Mouse (Mus musculus) common myeloid progenitor, adult 5-6 weeks (primary cell): Measurements from ENCODE around the gene Gabbr2. TPM values are rescaled to one million over a fixed set of nuclear protein-coding genes. Genes with fewer than 3 reads are reported as not detected.

Experiments used
- ATAC-seq: replicated peaks from 2 replicates; pipeline ENCODE4 v1.8.0; 2016; ENCODE audit warnings: low read depth, mild to moderate bottlenecking, moderate TSS enrichment, inconsistent platforms; ENCODE audit not compliant: poor library complexity, severe bottlenecking
- total RNA-seq: library from RNA; stranded (forward); fragments of 200-1000, 187-1606 nt; gene quantifications from 2 replicates; pipeline ENCODE4 v1.2.3, GENCODE M21; 2017

The Gabbr2 gene
- total RNA-seq, 1 experiment from 2014 or later, result 0.05 TPM

DNA sequence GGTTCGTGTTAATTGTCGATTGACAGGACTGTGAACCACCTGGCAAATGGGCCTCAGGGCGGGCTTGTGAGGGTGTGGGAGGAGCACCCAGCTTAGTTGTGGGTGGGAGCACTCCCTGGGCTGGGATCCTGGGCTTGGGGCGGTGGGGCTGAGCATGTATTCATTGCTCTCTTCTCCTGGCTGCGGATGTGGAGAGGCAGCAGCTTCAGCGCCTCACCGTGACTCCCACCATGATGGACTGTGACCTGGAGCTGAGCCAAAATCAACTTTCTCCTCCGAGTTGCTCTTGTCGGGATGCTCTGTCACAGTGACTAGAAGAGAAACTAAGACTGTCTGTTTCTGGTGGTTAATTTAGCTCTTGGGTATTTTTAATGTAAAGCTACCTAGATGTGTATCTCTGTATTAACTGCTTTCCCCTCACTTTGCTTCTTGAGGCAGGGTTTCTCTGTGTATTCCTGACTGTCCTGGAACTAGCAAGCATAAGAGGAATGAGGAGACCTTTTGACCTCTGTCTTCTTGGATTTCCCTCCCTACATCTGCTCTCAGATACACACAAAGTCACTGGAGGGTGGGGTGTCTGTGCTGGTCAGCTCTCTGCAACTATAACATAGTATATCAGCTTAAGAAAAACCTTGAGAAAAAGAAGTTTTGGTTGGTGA, 200.9 kb downstream of the Gabbr2 start:
- ATAC-seq, result no peak

DNA sequence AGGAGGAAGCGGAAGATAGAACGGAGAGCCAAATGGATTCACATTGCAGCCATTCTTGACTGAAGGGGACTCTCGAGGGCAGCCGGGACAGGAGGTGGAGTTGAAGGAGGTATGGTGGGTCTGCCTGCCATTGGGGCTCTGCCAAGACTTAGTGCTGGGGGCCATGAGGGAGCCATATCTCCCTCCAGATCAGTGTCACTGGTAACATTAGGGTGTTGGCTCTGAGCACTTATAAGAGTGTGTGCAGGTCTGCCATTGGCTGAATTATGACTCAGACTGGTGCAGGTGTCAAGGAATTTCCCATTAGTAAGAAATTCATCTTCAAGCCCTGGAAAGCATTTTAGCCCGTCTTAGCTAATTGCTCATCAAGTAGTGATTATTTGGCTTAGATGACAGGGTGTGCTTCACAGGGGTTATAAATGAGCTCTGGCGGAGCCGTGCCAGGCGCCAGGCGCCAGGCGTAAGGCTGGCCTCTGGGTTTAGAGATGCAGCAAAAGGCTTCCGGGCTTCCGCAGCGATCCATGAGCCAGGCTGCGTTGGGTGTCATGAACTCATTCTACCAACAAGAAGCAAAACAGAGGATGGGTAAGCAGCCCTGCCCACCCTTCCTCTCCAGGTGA, 207.1 kb downstream of the Gabbr2 start:
- ATAC-seq, result no peak

DNA sequence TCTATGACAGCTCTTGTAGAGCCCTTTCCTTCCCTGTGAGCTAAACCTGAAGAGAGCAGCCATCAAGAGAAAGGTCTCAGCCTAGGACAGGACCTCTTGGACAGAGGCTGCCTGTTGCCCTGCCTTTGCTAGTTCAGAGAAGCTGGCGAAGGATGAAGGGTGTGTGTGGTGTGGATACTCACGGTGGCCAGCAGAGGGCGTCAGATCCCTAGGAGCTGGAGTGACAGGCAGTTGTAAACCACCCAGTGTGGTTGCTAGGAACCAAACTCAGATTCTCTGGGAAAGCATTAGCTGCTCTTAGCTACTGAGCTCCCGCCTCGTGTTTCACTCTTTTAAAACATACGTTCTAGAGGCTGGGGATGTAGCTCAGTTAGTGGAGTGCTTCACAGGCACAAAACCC, 210.6 kb downstream of the Gabbr2 start:
- 0 out of 2 replicates have a peak, but pooled peaks have one; percentile 39 for ATAC-seq

DNA sequence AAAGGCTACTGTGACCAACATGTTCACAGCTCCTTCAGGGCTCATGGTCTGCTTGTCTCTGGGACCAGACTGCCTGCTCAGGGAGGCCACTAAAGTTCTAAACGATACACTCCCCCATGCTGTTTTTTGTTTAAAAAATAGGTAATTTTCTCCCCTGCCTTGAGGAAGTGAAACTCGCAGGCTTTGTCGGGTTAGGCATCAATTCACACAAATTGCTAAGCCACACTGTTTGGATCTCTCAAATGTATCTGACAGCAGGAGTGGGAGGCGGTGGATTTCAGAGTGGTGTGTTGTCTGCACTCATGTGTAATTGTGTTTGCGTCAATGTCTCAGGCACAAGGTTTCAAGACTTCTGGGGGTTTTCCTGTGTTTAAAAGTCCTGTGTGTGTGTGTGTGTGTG, 215.7 kb downstream of the Gabbr2 start:
- ATAC-seq, result 0 out of 2 replicates have a peak, but pooled peaks have one; percentile 18

DNA sequence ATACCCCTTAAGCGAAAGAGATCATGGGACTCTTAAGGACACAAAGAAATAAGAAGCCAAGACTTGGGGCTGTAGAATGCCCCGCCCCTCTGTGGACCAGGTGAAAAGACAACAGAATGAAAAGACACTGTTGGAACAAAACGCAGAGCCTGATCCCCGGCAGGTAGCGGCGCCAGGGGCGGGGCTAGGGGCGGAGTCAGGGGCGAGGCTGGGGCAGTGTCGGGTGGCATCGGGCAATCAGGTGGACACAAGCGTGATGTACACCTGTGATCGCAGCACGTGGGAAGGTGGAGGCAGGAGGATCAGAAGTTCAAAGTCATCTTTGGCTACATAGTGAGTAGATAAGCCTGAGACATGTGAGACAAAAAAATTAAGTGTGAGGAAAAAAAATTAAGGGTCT, 217.0 kb downstream of the Gabbr2 start:
- ATAC-seq, result no peak

DNA sequence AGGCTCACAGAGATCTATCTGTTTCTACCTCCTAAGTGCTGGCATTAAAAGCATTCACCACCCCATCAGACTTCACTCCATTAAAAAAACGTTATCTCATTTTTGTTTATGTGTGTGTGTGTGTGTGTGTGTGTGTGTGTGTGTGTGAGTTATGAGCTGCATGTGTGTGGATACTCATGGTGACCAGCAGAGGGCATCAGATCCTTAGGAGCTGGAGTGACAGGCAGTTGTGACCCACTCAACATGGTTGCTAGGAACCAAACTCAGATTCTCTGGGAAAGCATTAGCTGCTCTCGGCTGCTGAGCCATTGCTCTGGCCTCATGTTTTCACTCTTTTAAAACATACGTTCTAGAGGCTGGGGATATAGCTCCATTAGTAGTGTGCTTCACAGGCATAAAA, 218.4 kb downstream of the Gabbr2 start:
- ATAC-seq, result no peak

DNA sequence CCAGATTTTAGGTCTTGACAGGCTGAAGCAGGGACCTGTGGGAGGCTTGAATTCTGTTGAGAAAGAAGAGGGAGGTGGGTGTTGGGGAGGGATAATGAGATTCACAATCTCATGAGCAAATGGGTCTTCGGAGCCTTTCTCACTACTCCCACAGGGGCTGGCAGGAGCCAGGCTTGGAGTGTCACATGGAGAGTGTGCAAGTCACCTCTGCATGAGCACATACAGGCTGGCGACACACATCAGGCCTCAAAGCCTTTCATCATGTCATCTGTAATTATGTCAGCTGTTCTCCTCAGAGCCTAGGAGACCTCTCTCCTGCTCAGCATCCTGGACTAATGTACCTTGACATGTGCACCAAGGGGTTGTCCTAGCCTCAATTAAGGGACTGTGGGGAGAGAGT, 219.1 kb downstream of the Gabbr2 start:
- ATAC-seq, result no peak

DNA sequence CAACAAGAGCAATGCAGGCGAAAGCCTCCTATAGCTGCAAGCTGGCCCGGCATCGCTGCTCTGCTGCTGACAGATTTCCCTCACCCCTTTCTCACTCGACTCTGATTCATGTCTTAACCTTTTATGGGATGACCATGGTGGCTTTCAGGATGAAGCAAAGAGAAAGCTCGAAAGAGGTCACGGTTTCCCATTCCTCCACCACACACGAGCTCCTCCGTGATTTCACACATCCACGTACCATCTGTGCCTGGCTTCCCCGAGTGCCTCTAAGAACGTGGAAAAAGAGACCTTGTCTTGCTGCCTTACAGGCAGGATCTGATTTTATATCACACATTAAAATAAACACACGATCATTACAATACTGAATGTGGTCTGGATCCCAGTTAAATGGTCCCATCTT, 220.6 kb downstream of the Gabbr2 start:
- ATAC-seq, result no peak

DNA sequence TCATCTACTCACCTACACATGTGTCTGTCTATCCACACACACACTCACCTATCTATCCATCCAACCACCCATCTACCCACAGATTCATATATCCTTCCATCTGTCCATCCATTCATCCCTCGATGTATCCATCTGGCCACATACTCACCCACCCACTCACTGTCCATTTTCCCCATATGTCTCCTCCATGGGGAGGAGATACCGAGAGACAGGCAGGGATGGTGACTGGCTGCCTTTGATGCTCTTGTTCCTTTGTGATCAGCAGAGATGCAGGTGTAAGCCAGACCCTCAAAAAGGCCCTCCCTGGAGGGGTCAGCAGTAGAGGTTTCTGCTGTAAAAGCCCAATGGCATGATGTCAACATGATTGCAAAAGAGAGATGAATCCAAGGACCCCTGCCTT, 221.0 kb downstream of the Gabbr2 start:
- no peak for ATAC-seq

DNA sequence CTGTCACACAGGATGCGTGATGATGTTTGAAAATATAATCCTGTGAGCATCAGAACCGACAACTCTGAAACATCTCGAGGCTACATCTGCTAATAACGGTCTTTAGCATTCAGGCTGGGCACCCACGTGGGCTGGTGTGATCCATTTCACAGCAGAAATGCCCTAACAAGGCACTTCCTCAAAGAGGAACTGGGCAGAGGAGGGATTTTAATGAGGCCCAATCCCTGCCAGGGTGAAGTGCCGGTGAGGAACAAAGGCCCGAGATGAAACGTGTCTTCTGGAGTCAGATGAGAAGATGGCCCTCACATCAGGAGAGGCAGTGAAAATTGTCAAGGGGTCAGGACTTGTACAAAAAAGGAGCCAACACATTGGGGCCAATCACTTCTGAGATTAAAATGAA, 221.6 kb downstream of the Gabbr2 start:
- ATAC-seq, result peak; percentile 47; the same call in 1 of the 2 replicates

DNA sequence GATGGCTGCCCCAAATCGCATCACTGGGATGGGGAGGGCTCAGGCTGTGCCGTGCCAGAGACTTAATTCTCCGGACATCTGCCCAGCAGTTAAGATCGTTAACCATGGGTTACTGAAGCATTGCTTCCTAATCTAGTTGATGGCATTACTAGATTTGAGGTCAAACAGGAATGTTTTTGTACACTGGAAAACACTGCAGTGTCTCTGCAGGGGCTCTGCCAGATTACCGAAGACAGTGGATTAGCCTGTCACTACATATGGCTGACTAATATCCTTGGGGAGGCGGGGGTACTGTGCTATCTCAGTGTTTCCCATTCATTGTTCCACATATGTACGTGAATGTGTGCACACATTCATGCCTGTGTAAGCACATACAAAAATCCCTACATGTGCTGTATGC, 225.3 kb downstream of the Gabbr2 start:
- ATAC-seq, result no peak

DNA sequence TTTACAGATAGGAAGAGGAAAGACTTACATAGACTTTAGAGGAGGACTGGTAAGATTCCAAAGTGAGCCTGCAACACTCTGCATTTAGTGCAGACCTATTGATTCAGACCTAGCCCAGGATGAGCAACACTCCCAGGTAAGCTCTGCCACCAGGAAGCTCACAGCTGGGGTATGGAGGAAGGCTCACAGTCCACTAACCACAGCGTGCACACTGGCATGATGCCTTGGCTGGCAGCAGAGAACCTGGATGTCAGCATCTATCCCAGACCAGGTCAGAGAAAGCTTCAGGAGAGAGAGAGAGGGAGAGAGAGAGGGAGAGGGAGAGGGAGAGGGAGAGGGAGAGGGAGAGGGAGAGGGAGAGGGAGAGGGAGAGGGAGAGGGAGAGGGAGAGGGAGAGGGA, 231.8 kb downstream of the Gabbr2 start:
- ATAC-seq, result no peak

DNA sequence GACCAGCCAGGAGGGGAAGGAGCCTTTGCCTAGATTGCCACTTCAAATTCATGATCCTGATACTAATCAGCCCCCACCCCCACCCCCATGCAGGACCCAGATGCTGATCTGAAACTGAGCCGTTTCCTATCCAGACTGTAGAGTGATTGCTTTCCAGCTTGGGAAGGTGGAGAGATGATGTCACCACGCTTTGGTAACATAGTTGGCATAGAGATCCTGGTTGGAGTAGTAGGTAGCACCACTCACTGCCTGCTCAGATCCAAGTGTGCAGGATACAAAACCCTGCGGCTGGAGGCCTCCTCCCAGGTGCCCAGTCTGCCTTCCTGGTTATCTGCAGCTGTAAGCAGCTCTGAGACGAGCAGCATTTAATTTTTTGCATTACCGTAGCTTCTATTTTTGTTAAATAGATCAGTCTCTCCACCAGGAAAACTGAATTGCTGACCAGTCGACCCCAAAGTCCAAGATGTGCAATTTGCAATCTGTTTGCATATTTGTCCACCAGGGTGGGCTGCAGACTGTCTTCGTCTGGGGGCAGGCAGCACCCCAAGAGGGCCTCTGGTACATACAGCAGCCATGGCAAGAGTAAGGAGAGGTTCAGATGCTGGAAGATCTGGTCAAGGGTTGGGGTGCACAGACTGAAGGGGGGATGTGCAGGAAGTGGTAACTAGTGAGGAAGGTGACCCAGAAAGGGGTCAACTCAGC, 233.2 kb downstream of the Gabbr2 start:
- no peak for ATAC-seq

DNA sequence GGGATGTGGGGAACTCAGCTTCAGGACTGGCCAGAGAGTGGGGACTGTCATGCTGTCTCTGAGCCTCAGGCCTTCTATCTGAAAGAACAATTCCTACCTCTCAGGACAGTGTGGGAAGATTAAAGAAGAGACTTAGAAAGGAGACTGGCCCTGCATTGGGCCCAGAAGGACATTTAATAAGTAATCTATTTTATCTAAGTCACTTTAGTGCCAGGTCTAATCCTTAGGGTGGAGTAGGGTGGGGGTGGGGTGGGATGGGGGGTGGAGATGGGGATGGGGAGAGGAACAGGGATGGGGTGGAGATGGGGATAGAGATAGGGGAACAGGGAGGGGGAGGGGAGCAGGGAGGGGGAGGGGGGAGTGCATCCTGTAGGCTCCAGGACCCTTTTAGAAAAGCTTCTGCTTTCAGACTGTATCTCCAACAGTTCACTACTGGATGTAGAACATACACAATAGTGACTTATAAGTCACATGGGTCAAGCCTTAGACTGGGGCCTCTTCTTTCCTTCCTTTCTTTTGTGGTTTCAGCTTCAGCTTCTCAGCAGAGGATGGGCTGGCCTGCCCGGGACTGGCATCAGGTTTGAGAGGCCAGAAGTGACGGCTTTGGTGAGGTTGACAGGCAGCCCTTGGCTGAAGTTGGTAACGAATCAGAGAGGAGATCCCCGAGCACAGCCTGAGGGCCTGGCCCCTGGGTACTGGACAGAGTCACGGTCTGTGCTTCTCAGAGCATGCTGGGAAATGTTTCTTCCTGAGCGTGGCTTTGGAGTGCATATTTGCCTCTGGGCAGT, 237.1 kb downstream of the Gabbr2 start:
- peak; percentile 87 for ATAC-seq

DNA sequence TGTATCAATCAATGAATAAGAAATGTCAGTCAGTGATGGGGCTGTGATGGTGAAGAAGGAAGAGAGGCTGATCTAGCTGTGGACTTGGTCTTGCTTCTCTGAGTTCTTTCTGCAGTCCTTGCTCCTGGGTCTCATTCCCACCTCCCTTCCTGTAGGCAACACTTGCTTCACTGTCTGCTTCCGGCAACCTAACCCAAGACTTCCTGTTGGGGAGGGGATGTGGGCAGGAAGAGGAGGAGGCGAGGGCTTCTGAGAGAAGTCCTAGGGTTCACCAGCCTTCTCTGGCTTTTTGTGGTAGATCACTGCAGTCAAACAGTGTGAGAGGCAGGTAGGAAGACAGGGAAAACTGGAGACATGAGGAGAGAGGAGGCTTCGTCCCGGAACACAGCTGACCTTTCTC, 239.4 kb downstream of the Gabbr2 start:
- ATAC-seq, result peak; percentile 50

DNA sequence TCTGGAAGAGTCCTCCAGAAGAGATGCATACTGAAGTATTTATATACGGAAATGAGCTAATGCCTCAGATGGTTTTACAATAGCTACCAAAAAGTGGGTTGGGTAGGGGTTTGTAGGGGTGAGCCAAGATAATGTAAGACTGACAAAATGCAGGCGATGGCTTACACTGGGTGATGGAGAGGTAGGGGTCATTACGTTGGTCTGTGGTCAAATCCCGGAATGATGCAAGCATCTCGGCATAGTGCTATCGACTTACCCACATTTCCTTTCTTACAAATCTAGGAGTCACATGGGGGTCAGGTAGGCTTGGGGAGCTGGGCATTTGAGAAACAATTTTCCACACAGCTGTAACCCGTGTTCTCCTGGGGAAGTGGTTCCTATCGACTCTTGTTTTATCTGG, 242.7 kb downstream of the Gabbr2 start:
- ATAC-seq, result peak; percentile 72

DNA sequence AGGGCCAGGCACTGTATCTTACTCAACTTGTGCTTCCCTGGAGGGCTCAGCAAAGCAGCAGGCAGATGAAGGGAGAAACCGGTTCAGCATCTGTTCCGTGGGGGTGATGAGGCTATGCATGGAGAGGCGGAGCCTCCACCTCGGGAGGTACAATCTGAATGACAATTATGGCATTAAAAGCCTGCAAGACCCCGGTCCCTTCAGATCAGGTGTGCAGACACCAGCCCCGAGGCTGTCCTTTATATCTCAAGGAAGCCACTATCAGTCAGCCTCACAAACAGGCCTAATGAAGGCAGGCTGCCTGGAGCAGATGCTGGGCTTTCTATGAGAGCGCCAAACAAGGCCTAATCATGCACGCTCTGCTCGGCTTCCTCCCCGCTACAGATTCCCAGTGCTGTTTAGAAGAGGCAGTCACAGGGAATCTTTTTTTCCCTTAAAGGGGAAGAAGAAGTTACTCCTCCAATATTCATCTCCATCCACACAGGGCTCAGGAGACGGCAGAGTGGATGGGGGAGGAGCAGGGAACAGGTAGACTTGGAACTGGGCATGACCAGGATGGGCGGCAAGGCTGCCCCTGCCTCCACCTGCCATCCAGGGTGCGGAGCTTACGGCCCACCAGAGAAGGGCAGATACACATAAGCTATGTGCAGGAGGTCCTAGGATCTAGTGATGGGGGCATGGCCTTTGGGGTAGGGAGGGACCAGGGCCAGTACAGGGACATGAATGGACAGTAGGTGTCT, 244.5 kb downstream of the Gabbr2 start:
- ATAC-seq, result no peak

DNA sequence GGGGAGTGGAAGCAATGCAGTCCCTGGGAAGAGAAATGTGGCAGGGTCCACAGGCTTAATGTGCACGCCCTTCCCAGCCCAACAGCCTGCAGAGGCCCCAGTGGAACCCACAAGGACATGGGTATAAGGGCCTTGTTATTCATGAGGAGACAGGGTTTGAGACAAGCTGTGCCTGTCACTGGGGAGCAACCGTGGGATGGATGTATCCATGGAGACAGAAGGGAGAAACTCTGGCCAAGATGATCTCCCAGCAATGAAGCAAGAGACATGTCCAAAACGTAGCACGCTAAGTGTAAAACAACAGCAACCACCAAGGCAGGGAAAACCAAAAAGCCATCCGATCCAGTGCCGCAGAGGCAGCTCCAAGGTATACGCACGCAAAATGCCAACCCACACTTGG, 246.1 kb downstream of the Gabbr2 start:
- ATAC-seq, result no peak

DNA sequence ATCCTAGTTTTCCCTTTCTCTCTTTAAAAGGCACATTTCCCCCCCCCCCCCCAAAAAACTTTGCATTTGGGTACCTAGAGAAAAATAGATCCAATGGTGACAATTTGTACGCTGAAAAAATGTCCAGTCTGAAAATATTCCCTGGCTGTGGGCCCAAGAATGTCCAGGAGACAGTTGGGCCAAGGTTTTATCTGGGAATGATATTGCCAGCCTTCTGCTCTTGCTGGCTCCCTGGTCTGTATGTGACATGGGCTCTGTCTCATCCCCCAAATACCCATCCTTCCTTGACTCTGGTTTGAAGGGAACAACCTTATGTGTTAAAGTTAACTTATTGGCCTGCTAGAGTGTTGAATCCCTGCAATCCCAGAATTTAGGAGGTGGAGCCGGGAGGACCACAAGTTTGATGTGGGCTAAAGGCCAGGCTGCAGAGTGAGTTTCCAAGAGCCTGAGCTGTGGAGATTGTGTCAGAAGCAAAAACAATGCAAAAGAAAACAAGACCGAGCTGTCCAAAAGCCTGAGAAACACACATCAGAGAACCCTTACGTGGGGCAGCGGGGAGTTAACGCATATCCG, 247.0 kb downstream of the Gabbr2 start:
- ATAC-seq, result no peak

DNA sequence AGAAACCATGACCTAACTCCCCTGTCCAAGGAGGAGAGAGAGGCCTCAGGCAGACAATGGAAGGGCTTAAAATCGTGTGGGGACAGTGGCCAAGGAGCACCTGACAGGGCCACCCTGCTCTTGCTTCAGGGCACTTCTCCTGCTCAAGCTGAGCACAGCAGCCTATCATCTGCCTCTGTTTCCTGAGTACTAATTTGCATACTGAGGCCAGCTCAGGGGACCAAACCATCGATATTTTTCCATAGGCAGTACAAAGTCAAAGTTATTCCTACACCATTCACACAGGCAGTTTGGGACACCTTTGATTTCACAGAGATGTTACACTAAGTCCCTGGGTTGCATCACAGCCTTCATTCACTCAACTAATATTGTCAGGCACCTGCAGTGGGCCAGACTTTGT, 249.1 kb downstream of the Gabbr2 start:
- 0 out of 2 replicates have a peak, but pooled peaks have one; percentile 15 for ATAC-seq
